Mouse (Mus musculus) heart, adult 2 months (tissue): ENCODE data around the gene Dnah8. TPM values are rescaled to one million over a fixed set of nuclear protein-coding genes. Genes with fewer than 3 reads are reported as not detected.

Source experiments
- DNase-seq, 2 experiments: peaks; one replicate each; pipeline ENCODE4 v3.0.0; 2021
- H3K27ac ChIP-seq: fragments of 200-600 bp; 2 replicates; pipeline ENCODE4 v1.8.1; 2022
- H3K27me3 ChIP-seq: fragments of 200-500 bp; 2 replicates; pipeline ENCODE4 v1.6.1; 2012; ENCODE audit warnings: mild to moderate bottlenecking, low read length, inconsistent platforms, mixed read lengths; ENCODE audit not compliant: control insufficient read depth, insufficient read depth
- H3K36me3 ChIP-seq: fragments of 200-500 bp; 2 replicates; pipeline ENCODE4 v1.6.1; 2012; ENCODE audit warnings: low read length, inconsistent platforms; ENCODE audit not compliant: control insufficient read depth, insufficient read depth
- H3K4me1 ChIP-seq: fragments of 200-500 bp; 2 replicates; pipeline ENCODE4 v1.6.1; 2011; ENCODE audit warnings: low read length; ENCODE audit not compliant: control insufficient read depth, insufficient read depth
- H3K4me3 ChIP-seq: fragments of 200-600 bp; 2 replicates; pipeline ENCODE4 v1.8.1; 2022
- H3K79me2 ChIP-seq: fragments of 200-500 bp; replicated peaks from 2 replicates; pipeline ENCODE4 v1.6.1; 2012; ENCODE audit warnings: mild to moderate bottlenecking, inconsistent platforms, low read length, moderate library complexity, mixed read lengths; ENCODE audit not compliant: control insufficient read depth, insufficient read depth
- H3K9ac ChIP-seq: fragments of 200-500 bp; 2 replicates; pipeline ENCODE4 v1.6.1; 2012; ENCODE audit warnings: low read depth, mild to moderate bottlenecking, control low read depth, inconsistent platforms, low read length, mixed read lengths
- CTCF ChIP-seq: fragments of 200-600 bp; IDR thresholded peaks from 2 replicates; pipeline ENCODE4 v1.8.1; 2022; ENCODE audit warnings: antibody characterized with exemption, mild to moderate bottlenecking, moderate library complexity
- EP300 ChIP-seq: fragments of 200-500 bp; IDR thresholded peaks from 2 replicates; pipeline ENCODE4 v1.6.1; 2011; ENCODE audit warnings: low read depth, low read length, control low read depth; ENCODE audit not compliant: insufficient read depth
- POLR2A ChIP-seq: fragments of 200-500 bp; IDR thresholded peaks from 2 replicates; pipeline ENCODE4 v1.6.1; 2011; ENCODE audit warnings: mild to moderate bottlenecking, low read depth, low read length, control low read depth; ENCODE audit not compliant: insufficient read depth
- WGBS: fragments of 180-500 bp; shearing (Covaris S2); methylation state at CpG from one replicate; pipeline ENCODE4 v1.1.7; 2018; 5-methylcytosine and 5-hydroxymethylcytosine counted together
- intact Hi-C: fragments of 180-260 bp; cut with DNase I; formaldehyde crosslinking; loops from one replicate; pipeline ENCODE4 v1.15.1; 2025
- polyA plus RNA-seq: library from polyadenylated mRNA; depleted of rRNA; stranded (reverse); fragments of >200 nt; gene quantifications from 2 replicates; pipeline ENCODE4 v1.2.3, GENCODE M21; 2012
- total RNA-seq, 2 experiments: library from RNA; stranded (reverse); gene quantifications; 2 replicates each; pipeline ENCODE4 v1.2.3; 2021

Dnah8 gene
- total and polyA plus RNA-seq, 3 experiments: 0.45 to 1.2 (median 0.97) TPM

DNA sequence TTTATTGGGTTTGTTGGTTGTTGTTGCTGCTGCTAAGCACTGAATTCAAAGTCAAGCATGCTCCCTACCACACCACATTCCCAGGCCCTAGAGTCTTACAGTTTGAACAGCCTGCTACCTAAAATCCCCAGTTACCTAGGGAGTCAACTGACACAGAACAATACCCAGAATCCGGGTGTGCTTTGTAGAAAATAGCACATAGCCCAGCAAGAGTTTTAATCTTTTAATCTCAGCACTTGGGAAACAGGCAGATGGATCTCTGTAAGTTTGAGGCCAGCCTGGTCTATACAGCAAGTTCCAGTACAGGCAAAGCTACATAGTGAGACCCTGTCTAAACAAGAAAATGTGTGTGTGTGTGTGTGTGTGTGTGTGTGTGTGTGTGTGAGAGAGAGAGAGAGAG is 13.4 kb upstream of the Dnah8 start:
- 71% methylated on average over 1 of the region's 1 CpGs for whole genome bisulfite sequencing
- H3K9ac ChIP-seq: no peak overlapping the region
- peak in 1 of 2 experiments; percentile 5 for DNase-seq
- H3K27ac ChIP-seq: no peak overlapping the region
- peaks cover 3% of the 10 kb centered on the region; the same call in 1 of the 2 replicates for H3K36me3 ChIP-seq
- H3K27me3 ChIP-seq: no peaks in the 10 kb centered on the region
- peaks cover 2% of the 10 kb centered on the region; the same call in 1 of the 2 replicates for H3K4me1 ChIP-seq
- no peak for TF ChIP-seq POLR2A
- TF ChIP-seq EP300: no peak
- no peak for TF ChIP-seq CTCF
- no peak overlapping the region for H3K4me3 ChIP-seq
- peaks cover 10% of the 10 kb centered on the region; the same call in 1 of the 2 replicates for H3K79me2 ChIP-seq
- intact Hi-C loops: no loop called here

DNA sequence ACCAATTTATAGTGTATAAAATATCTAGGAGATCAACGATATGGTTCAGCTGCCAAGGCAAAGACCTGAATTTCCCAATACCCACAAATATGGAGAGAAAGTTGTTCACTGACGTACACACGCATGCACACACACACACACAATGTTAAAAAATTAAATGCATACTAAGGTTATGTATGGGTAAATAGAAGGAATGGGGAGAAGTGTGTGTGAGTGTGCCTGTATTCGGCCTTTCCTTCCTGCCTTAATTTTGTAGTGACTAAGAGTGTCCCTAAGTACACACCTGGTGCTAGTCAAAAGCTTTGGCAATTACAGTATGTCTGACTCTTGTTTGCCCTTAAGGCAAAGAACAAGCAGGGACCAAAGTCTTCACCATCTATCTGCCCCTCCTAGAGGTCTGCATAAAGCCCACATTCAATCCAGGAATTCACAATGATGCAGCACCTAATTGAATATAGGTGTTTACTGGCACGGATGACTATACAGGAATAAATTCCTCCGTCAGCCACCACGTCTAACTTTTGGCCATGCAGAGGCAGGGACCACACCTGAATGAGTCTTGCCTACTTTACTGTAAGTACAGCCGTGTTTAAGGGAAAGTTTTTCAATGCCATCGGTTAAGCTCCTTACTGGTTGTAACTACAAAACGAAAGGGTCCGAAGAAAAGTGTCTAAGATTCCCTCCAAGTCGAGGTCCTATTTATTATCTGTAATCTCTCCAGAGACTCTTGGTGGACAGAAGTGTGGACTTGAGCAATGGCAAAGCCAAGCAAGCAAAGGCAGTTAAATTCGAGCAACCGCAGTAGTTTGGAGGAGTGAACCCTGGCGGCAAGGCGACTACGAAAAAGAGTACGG is 12.7 kb upstream of the Dnah8 start:
- Histone ChIP-seq H3K27ac (peak overlapping the region; percentile 94), H3K4me1 (peaks cover 2% of the 10 kb centered on the region; the same call in 1 of the 2 replicates), H3K27me3 (no peaks in the 10 kb centered on the region), H3K79me2 (peaks cover 10% of the 10 kb centered on the region; the same call in 1 of the 2 replicates), H3K9ac (peak overlapping the region; percentile 94), H3K36me3 (peaks cover 3% of the 10 kb centered on the region; the same call in 1 of the 2 replicates), H3K4me3 (peak overlapping the region; percentile 79)
- DNase-seq: no peak
- no peak for TF ChIP-seq POLR2A
- no peak for TF ChIP-seq EP300
- TF ChIP-seq CTCF: no peak
- WGBS: 26% methylated on average over 18 of the region's 18 CpGs
- intact Hi-C loops: loop anchor here (2.0 kb wide), 1 partner anchor 35 kb away; the partner anchor contains the start of gene Btbd9

GRCm38 (mm10) chr17:30612075-30612859 is 11.9 kb upstream of the Dnah8 start:
- Histone ChIP-seq H3K4me3 (peak overlapping the region; percentile 79), H3K4me1 (peaks cover 2% of the 10 kb centered on the region; the same call in 1 of the 2 replicates), H3K36me3 (peaks cover 3% of the 10 kb centered on the region; the same call in 1 of the 2 replicates), H3K79me2 (peaks cover 10% of the 10 kb centered on the region; the same call in 1 of the 2 replicates), H3K27me3 (no peaks in the 10 kb centered on the region), H3K9ac (peak overlapping the region; percentile 94), H3K27ac (peak overlapping the region; percentile 94)
- under 1% methylated on average over 34 of the region's 34 CpGs for WGBS
- peak; percentile 100 for DNase-seq
- TF ChIP-seq POLR2A (peak; percentile 83), CTCF (peak; percentile 36), EP300 (peak; percentile 70)
- intact Hi-C loops: loop anchor here (2.0 kb wide), 1 partner anchor 35 kb away; the partner anchor contains the start of gene Btbd9

- no peak for TF ChIP-seq CTCF
- TF ChIP-seq POLR2A: no peak
- TF ChIP-seq EP300: no peak
- Histone ChIP-seq H3K27ac (no peak overlapping the region), H3K4me3 (no peak overlapping the region), H3K4me1 (peaks cover 2% of the 10 kb centered on the region; the same call in 1 of the 2 replicates), H3K36me3 (peaks cover 3% of the 10 kb centered on the region; the same call in 1 of the 2 replicates), H3K79me2 (peaks cover 8% of the 10 kb centered on the region; the same call in 1 of the 2 replicates), H3K9ac (no peak overlapping the region), H3K27me3 (no peaks in the 10 kb centered on the region)
- no peak for DNase-seq
- intact Hi-C loops: loop anchor here (2.0 kb wide), 1 partner anchor 37 kb away; the partner anchor contains the start of gene Btbd9
Observed at GRCm38 (mm10) chr17:30613350-30613749, 10.8 kb upstream of the Dnah8 start.

GRCm38 (mm10) chr17:30616203-30616602 is 8.0 kb upstream of the Dnah8 start:
- intact Hi-C loops: no loop called here

More at GRCm38 (mm10) chr17:30616203-30616602, 8.0 kb upstream of the Dnah8 start:
- Histone ChIP-seq H3K27ac (no peak overlapping the region), H3K36me3 (peaks cover 2% of the 10 kb centered on the region; the same call in 1 of the 2 replicates), H3K79me2 (0 out of 2 replicates have a peak, but pooled peaks cover 2% of the 10 kb centered on the region), H3K4me3 (no peak overlapping the region), H3K9ac (no peak overlapping the region), H3K27me3 (no peaks in the 10 kb centered on the region), H3K4me1 (peaks cover 2% of the 10 kb centered on the region; the same call in 1 of the 2 replicates)
- WGBS: 83% methylated on average over 5 of the region's 5 CpGs
- DNase-seq: no peak
- TF ChIP-seq POLR2A (no peak), CTCF (no peak), EP300 (no peak)
